Mouse (Mus musculus) midbrain, embryonic 14.5 days (tissue): ENCODE results near the gene Uox. TPM values are rescaled to one million over a fixed set of nuclear protein-coding genes. Genes with fewer than 3 reads are reported as not detected.

Experiments
- ATAC-seq: fragments of 200-750 bp; cut with Nextera tagmentation; 2 replicates; pipeline ENCODE4 v1.8.0; 2017; ENCODE audit warnings: moderate number of reproducible peaks, moderate library complexity; ENCODE audit not compliant: low FRiP score, low TSS enrichment
- DNase-seq: peaks from one replicate; pipeline ENCODE4 v3.0.0-alpha.2; 2015
- H3K27ac ChIP-seq: fragments of 300-500 bp; sonication (generic); replicated peaks from 2 replicates; pipeline ENCODE4 v1.5.1; 2014; ENCODE audit warnings: mild to moderate bottlenecking, low read depth, low read length, moderate library complexity
- H3K27me3 ChIP-seq: fragments of 300-500 bp; sonication (generic); 2 replicates; pipeline ENCODE4 v1.6.1; 2014; ENCODE audit warnings: low read length, control low read depth, mixed read lengths; ENCODE audit not compliant: control insufficient read depth, insufficient read depth
- H3K36me3 ChIP-seq: fragments of 300-500 bp; sonication (generic); 2 replicates; pipeline ENCODE4 v1.6.1; 2014; ENCODE audit warnings: low read length, control low read depth; ENCODE audit not compliant: control insufficient read depth, insufficient read depth
- H3K4me1 ChIP-seq: fragments of 300-500 bp; sonication (generic); 2 replicates; pipeline ENCODE4 v1.6.1; 2014; ENCODE audit warnings: mild to moderate bottlenecking, antibody characterized with exemption, low read length, control low read depth; ENCODE audit not compliant: control insufficient read depth, insufficient read depth
- H3K4me2 ChIP-seq: fragments of 300-500 bp; sonication (generic); 2 replicates; pipeline ENCODE4 v1.6.1; 2014; ENCODE audit warnings: mild to moderate bottlenecking, low read length, moderate library complexity
- H3K4me3 ChIP-seq: fragments of 300-500 bp; sonication (generic); replicated peaks from 2 replicates; pipeline ENCODE4 v1.5.1; 2014; ENCODE audit warnings: low read depth, low read length
- H3K9ac ChIP-seq: fragments of 300-500 bp; sonication (generic); replicated peaks from 2 replicates; pipeline ENCODE4 v1.6.1; 2014; ENCODE audit warnings: mild to moderate bottlenecking, low read length, moderate library complexity
- H3K9me3 ChIP-seq: fragments of 300-500 bp; sonication (generic); 2 replicates; pipeline ENCODE4 v1.6.1; 2016; ENCODE audit warnings: low read length, control low read depth, mixed read lengths; ENCODE audit not compliant: control insufficient read depth
- WGBS: fragments of 180-500 bp; shearing (Covaris S2); extraction: QIAGEN DNeasy Blood & Tissue Kit; methylation state at CpG from one replicate; pipeline ENCODE4 v1.1.7; 2014; 5-methylcytosine and 5-hydroxymethylcytosine counted together
- polyA plus RNA-seq: library from polyadenylated mRNA; unstranded; fragments of >200 nt; fragmentation: Nextera tagmentation; extraction: Ambion mirVana; gene quantifications from 2 replicates; pipeline ENCODE4 v1.2.1, GENCODE M21; 2014

The Uox gene
- polyA plus RNA-seq, 1 experiment from 2014 or later = not detected

GRCm38 (mm10) chr3:146621966-146622365 lies 51.7 kb downstream of the Uox start:
- H3K9ac ChIP-seq = no peak overlapping the region
- H3K27me3 ChIP-seq = no peaks in the 10 kb centered on the region
- no peak overlapping the region for H3K4me3 ChIP-seq
- no peak overlapping the region for H3K4me2 ChIP-seq
- WGBS = 88% methylated on average over 11 of the region's 11 CpGs
- no peaks in the 10 kb centered on the region for H3K36me3 ChIP-seq
- ATAC-seq (no peak), DNase-seq (no peak)
- no peaks in the 10 kb centered on the region for H3K9me3 ChIP-seq
- H3K27ac ChIP-seq = no peak overlapping the region
- H3K4me1 ChIP-seq = no peaks in the 10 kb centered on the region

GRCm38 (mm10) chr3:146625766-146626165 lies 55.5 kb downstream of the Uox start:
- no peak for ATAC-seq
- Histone ChIP-seq H3K27me3 (no peaks in the 10 kb centered on the region), H3K27ac (no peak overlapping the region), H3K4me1 (no peaks in the 10 kb centered on the region), H3K36me3 (no peaks in the 10 kb centered on the region), H3K9me3 (no peaks in the 10 kb centered on the region), H3K4me3 (no peak overlapping the region), H3K9ac (no peak overlapping the region), H3K4me2 (no peak overlapping the region)
- WGBS = 94% methylated on average over 4 of the region's 4 CpGs
- no peak for DNase-seq

DNA sequence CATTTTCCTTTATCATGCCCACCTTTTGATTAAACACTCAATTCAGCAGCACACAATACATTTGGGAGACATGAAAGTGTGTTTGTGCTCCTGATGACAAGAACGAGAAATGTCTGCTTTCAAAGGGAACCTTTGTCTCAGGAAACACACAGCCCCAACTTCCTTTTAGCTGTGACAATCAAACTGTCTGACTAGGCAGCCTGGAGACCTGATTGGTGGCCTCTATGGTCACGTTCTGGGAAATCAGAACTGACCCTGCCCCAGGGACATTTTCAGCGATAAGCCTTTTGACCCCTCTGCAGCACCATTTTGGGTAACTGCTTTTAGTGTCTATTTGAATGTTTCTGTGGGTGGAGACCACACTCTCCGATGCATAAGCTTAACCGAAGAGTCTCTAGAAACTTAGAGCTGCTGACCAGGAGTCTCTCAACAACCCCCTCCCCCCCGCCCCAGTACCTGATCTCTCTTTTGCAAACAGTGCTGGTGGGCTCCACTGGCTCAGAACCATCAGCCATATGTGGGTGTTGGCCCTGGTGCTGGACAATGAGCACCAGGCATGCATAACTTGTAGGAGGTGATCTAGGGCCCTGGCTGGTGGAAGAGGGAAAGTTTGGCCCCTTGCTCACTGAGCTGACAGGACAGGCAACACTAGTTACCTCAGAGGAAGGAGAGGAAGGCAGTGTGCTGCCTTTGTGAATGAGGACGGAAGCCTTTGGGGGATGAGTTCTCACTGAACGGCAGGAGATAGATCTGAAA lies 58.2 kb downstream of the Uox start:
- H3K9me3 ChIP-seq = no peaks in the 10 kb centered on the region
- no peak overlapping the region for H3K27ac ChIP-seq
- DNase-seq (no peak), ATAC-seq (no peak)
- WGBS = 69% methylated on average over 8 of the region's 8 CpGs
- no peaks in the 10 kb centered on the region for H3K4me1 ChIP-seq
- no peaks in the 10 kb centered on the region for H3K27me3 ChIP-seq
- H3K36me3 ChIP-seq = no peaks in the 10 kb centered on the region
- H3K4me2 ChIP-seq = no peak overlapping the region
- no peak overlapping the region for H3K9ac ChIP-seq
- no peak overlapping the region for H3K4me3 ChIP-seq

GRCm38 (mm10) chr3:146632506-146632905 lies 62.3 kb downstream of the Uox start:
- Histone ChIP-seq H3K27me3 (no peaks in the 10 kb centered on the region), H3K4me1 (no peaks in the 10 kb centered on the region), H3K27ac (no peak overlapping the region), H3K9ac (no peak overlapping the region), H3K4me2 (no peak overlapping the region), H3K4me3 (no peak overlapping the region), H3K9me3 (no peaks in the 10 kb centered on the region), H3K36me3 (no peaks in the 10 kb centered on the region)
- DNase-seq = no peak
- 89% methylated on average over 5 of the region's 5 CpGs for whole genome bisulfite sequencing
- ATAC-seq = no peak

DNA sequence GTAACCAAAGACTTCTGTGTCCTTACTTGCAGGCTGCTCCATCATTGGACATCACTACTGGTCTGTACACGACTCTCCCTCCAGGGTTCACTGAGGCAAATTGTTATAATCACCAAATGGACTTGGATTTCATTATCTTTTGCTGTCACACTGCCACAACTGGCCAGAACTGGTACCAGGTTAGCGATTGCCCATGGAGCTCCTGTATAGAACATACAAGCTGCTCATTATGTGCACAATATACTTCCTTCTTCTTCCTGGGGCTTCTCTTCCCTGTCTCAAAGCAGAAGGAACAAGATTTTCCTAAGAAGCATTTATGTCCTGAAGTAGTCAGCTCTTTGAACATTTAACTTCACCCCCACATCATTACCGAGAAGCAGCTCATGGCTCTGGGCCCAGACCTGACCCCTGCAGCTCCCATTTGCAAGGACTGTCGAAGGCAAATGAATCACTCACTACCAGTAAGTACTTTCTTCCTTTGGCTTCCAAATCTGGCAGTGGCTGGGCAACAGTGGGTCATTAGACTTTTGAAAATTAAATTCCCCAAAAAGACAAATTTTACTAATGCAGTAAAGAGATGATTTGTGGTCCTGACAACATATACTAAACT lies 71.7 kb downstream of the Uox start:
- DNase-seq = no peak
- WGBS = 73% methylated on average over 4 of the region's 4 CpGs
- no peak overlapping the region for H3K27ac ChIP-seq

DNA sequence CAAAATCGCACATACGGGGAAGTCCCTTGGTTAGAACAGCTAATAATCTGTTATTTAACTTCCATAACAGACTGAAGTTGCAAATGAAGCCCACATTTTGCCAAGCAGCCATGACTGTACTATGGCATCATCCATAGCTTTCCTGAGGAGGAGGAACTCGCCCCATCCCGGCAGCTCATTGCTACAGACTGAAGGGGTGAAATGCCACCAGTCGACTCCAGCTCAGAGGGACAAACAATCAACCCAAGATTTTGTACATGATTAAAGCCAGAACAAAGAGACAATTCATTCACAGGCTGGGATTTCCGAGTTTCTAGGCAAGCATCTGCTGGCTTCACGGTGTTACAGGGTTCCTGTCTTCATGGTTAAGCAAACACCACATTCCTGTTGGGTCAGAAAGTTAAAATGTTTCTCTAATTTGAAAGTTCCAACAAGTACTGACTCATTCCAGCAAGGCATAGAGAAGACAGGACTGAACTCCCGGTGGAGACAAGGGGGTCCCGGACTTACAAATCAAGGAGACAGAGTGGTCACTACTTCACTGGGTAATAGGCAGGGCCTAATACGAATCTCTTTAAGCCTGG lies 79.2 kb downstream of the Uox start:
- no peak overlapping the region for H3K9ac ChIP-seq
- H3K4me1 ChIP-seq = no peaks in the 10 kb centered on the region
- H3K36me3 ChIP-seq = no peaks in the 10 kb centered on the region
- no peaks in the 10 kb centered on the region for H3K9me3 ChIP-seq
- WGBS = 81% methylated on average over 10 of the region's 10 CpGs
- ATAC-seq (no peak), DNase-seq (no peak)
- H3K27ac ChIP-seq = no peak overlapping the region
- no peak overlapping the region for H3K4me2 ChIP-seq
- H3K27me3 ChIP-seq = no peaks in the 10 kb centered on the region
- H3K4me3 ChIP-seq = no peak overlapping the region

More for the DNA sequence above, 71.7 kb downstream of the Uox start:
- H3K9ac ChIP-seq = no peak overlapping the region
- H3K9me3 ChIP-seq = 0 out of 2 replicates have a peak, but pooled peaks cover 2% of the 10 kb centered on the region
- no peaks in the 10 kb centered on the region for H3K36me3 ChIP-seq
- no peak overlapping the region for H3K4me3 ChIP-seq
- H3K27me3 ChIP-seq = no peaks in the 10 kb centered on the region
- H3K4me2 ChIP-seq = no peak overlapping the region
- no peak for ATAC-seq
- H3K4me1 ChIP-seq = no peaks in the 10 kb centered on the region

GRCm38 (mm10) chr3:146650716-146651115 lies 80.5 kb downstream of the Uox start:
- H3K27me3 ChIP-seq = no peaks in the 10 kb centered on the region

GRCm38 (mm10) chr3:146651217-146651616 lies 81.0 kb downstream of the Uox start, which contains the start of gene 4930503B20Rik:
Gene 4930503B20Rik, minus strand, starts transcription at chr3:146651317.
- Histone ChIP-seq H3K4me2 (no peak within 1 kb of the TSS), H3K36me3 (no peaks in the 10 kb centered on the region), H3K9me3 (no peaks in the 10 kb centered on the region), H3K27ac (no peak within 1 kb of the TSS), H3K4me1 (no peaks in the 10 kb centered on the region), H3K4me3 (no peak within 1 kb of the TSS), H3K27me3 (no peaks in the 10 kb centered on the region), H3K9ac (no peak within 1 kb of the TSS)
- DNase-seq = no peak
- ATAC-seq = no peak
- WGBS = 95% methylated on average over 3 of the region's 3 CpGs

More at GRCm38 (mm10) chr3:146650716-146651115, 80.5 kb downstream of the Uox start:
- no peaks in the 10 kb centered on the region for H3K36me3 ChIP-seq
- 95% methylated on average over 10 of the region's 10 CpGs for WGBS
- no peak overlapping the region for H3K9ac ChIP-seq
- DNase-seq (no peak), ATAC-seq (no peak)
- no peak overlapping the region for H3K4me2 ChIP-seq
- no peaks in the 10 kb centered on the region for H3K9me3 ChIP-seq
- no peaks in the 10 kb centered on the region for H3K4me1 ChIP-seq
- H3K27ac ChIP-seq = no peak overlapping the region
- no peak overlapping the region for H3K4me3 ChIP-seq
